Mouse (Mus musculus): ENCODE measurements around the gene Trim8. TPM values are rescaled to one million over a fixed set of nuclear protein-coding genes. Genes with fewer than 3 reads are reported as not detected.
A peak's percentile ranks its signal among the peaks of the same experiment; 100 is the strongest.

Trim8 gene
- polyA plus RNA-seq, 1 experiment from 2014 or later = 9.2 TPM

DNA sequence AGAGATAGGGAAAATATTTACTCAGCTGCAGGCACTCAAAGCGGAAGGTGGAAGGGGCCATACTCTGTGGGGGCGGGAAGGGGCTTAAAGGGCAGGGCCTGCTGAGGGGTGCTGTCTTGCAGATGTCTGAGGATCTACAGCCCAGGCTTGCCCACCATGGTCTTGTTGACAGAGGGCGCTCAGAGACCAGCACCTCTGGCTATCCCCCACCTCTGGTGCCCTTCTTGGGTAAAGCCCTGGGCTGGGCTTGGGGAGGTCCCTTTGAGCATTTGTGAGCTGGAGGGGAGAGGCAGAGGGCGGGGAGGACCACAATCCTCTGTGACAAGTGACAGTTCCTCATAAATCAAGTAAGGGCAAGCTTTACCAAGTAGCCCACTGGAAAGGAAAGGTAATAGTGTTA is 31.6 kb downstream of the Trim8 start:
- no peak overlapping the region for H3K4me3 ChIP-seq (replicated peaks)
- H3K4me1 ChIP-seq (replicated peaks) = peaks cover 56% of the 10 kb centered on the region
- H3K9me3 ChIP-seq (replicated peaks) = no peaks in the 10 kb centered on the region
- DNase-seq = no peak
- H3K9ac ChIP-seq = no peak overlapping the region
- no peak overlapping the region for H3K4me2 ChIP-seq
- H3K36me3 ChIP-seq = no peaks in the 10 kb centered on the region
- WGBS (ENCODE audit: insufficient replicate concordance) = 59% methylated on average over 4 of the region's 4 CpGs
- peaks cover 7% of the 10 kb centered on the region; the same call in 1 of the 2 replicates for H3K27me3 ChIP-seq
- ATAC-seq (ENCODE audit: low read depth) = no peak
- H3K27ac ChIP-seq = peak overlapping the region; percentile 31; the same call in 1 of the 2 replicates

DNA sequence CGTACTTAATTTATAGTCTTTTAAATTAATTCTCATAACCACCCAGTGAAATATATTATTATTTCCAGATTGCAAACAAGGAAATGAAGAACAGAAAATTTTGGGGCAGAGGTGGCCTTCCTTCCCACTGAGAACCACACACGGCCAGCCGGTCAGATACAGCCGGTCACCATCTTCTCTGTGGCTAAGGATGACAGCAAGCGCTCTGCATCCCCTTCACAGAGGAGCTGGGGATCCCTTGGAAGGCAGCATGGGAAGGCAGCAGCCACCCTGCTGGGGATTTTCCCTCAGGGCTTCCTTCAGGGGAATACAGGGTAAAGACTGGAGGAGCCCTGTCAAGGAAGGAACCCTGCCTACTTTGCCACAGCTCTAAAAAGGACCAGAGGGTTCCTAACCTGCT is 32.0 kb downstream of the Trim8 start:
- WGBS (ENCODE audit: insufficient replicate concordance) = 79% methylated on average over 5 of the region's 5 CpGs
- Histone ChIP-seq H3K27ac (peak overlapping the region; percentile 31; the same call in 1 of the 2 replicates), H3K4me2 (no peak overlapping the region), H3K36me3 (no peaks in the 10 kb centered on the region), H3K9me3 (replicated peaks) (no peaks in the 10 kb centered on the region), H3K4me1 (replicated peaks) (peaks cover 52% of the 10 kb centered on the region), H3K9ac (no peak overlapping the region), H3K4me3 (replicated peaks) (no peak overlapping the region), H3K27me3 (0 out of 2 replicates have a peak, but pooled peaks cover 7% of the 10 kb centered on the region)
- no peak for DNase-seq
- no peak for ATAC-seq (ENCODE audit: low read depth)

GRCm38 (mm10) chr19:46534542-46535098 is 33.1 kb downstream of the Trim8 start:
- Histone ChIP-seq H3K4me3 (replicated peaks) (no peak overlapping the region), H3K27me3 (0 out of 2 replicates have a peak, but pooled peaks cover 3% of the 10 kb centered on the region), H3K4me2 (no peak overlapping the region), H3K9me3 (replicated peaks) (no peaks in the 10 kb centered on the region), H3K9ac (no peak overlapping the region), H3K4me1 (replicated peaks) (peaks cover 41% of the 10 kb centered on the region), H3K36me3 (no peaks in the 10 kb centered on the region), H3K27ac (no peak overlapping the region)
- ATAC-seq (ENCODE audit: low read depth) = no peak
- 63% methylated on average over 6 of the region's 6 CpGs for WGBS (ENCODE audit: insufficient replicate concordance)
- DNase-seq = no peak

DNA sequence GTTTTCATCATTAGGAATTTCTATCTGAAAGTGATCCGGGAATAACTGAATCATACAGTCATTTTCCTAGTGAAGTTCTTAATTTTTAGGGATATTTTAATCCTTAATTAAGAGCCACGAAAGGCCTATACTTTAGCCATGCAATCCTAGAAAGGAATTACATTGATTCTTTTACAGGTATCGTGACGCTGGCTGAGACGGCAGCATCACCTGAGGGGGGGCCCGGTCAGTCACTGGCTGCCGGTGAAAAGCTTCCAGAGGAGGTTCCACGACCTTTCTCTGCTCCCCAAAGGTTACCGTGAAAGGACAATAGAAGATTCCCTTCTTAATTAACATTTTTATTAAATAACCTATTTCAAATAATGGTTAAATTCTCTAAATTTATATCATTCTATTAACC is 35.9 kb downstream of the Trim8 start:
- H3K27me3 ChIP-seq = no peaks in the 10 kb centered on the region
- no peak overlapping the region for H3K4me2 ChIP-seq
- H3K4me1 ChIP-seq (replicated peaks) = peaks cover 21% of the 10 kb centered on the region
- WGBS (ENCODE audit: insufficient replicate concordance) = 89% methylated on average over 9 of the region's 9 CpGs
- ATAC-seq (ENCODE audit: low read depth) = no peak
- H3K9ac ChIP-seq = no peak overlapping the region
- H3K4me3 ChIP-seq (replicated peaks) = no peak overlapping the region
- no peak for DNase-seq
- H3K27ac ChIP-seq = no peak overlapping the region
- H3K36me3 ChIP-seq = peaks cover 7% of the 10 kb centered on the region; the same call in 1 of the 2 replicates
- H3K9me3 ChIP-seq (replicated peaks) = no peaks in the 10 kb centered on the region

DNA sequence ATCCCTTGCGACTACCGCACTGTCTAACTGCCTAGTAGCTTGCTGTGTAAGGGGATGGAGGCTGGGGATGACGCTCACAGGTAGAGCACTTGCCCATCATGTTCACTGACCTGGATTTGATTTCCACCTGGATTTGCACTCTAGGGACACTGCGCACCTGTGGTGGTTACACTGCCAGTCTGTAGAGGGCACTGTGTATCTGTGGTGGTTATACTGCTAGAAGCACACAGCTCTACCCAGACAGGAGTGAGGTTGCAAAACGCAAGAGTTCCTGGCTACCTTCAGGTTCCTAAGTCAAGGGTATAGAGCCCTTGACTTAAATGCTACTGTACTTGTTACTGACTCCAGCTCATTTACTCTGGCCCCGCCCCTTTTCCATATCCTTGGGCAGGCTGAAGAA is 36.7 kb downstream of the Trim8 start:
- Histone ChIP-seq H3K27ac (no peak overlapping the region), H3K27me3 (no peaks in the 10 kb centered on the region), H3K9ac (no peak overlapping the region), H3K4me1 (replicated peaks) (peaks cover 16% of the 10 kb centered on the region), H3K36me3 (peaks cover 7% of the 10 kb centered on the region; the same call in 1 of the 2 replicates), H3K4me2 (no peak overlapping the region), H3K9me3 (replicated peaks) (no peaks in the 10 kb centered on the region), H3K4me3 (replicated peaks) (no peak overlapping the region)
- no peak; the same call in 1 of the 2 replicates for ATAC-seq (ENCODE audit: low read depth)
- WGBS (ENCODE audit: insufficient replicate concordance) = 73% methylated on average over 6 of the region's 6 CpGs
- DNase-seq = no peak

GRCm38 (mm10) chr19:46542750-46543149 is 41.2 kb downstream of the Trim8 start:
- Histone ChIP-seq H3K36me3 (peaks cover 13% of the 10 kb centered on the region; the same call in 1 of the 2 replicates), H3K9me3 (replicated peaks) (no peaks in the 10 kb centered on the region), H3K27me3 (no peaks in the 10 kb centered on the region), H3K4me1 (replicated peaks) (peaks cover 21% of the 10 kb centered on the region), H3K4me2 (no peak overlapping the region), H3K4me3 (replicated peaks) (no peak overlapping the region), H3K27ac (no peak overlapping the region), H3K9ac (no peak overlapping the region)
- ATAC-seq (ENCODE audit: low read depth) (peak; percentile 53; the same call in 1 of the 2 replicates), DNase-seq (no peak)
- WGBS (ENCODE audit: insufficient replicate concordance) = 75% methylated on average over 8 of the region's 8 CpGs

GRCm38 (mm10) chr19:46547565-46547964 is 46.1 kb downstream of the Trim8 start:
- Histone ChIP-seq H3K4me2 (no peak overlapping the region), H3K4me1 (replicated peaks) (peaks cover 13% of the 10 kb centered on the region), H3K4me3 (replicated peaks) (no peak overlapping the region), H3K9ac (no peak overlapping the region), H3K36me3 (peaks cover 19% of the 10 kb centered on the region; the same call in 1 of the 2 replicates), H3K9me3 (replicated peaks) (no peaks in the 10 kb centered on the region), H3K27me3 (no peaks in the 10 kb centered on the region), H3K27ac (no peak overlapping the region)
- WGBS (ENCODE audit: insufficient replicate concordance) = 66% methylated on average over 6 of the region's 6 CpGs
- no peak for ATAC-seq (ENCODE audit: low read depth)
- no peak for DNase-seq

DNA sequence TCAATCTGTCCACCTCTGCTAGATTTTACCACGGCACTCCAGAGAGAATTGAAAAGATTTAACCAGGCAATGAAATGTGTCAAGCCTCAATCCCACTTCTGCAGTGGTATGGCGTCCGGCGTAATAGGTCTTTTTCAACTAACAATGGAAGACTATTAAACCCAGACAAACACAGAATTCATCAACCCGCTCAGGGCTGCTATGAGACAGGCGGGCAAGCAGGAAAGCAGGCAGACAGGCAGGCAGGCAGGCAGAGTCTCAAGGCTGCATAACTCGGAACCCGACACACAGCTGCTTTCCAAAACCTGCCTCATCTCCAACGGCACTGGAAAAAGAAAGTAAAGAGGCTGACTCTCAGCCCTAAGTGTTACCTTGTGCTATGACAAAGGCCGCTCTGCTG is 46.6 kb downstream of the Trim8 start:
- Histone ChIP-seq H3K9ac (no peak overlapping the region), H3K9me3 (replicated peaks) (no peaks in the 10 kb centered on the region), H3K27ac (no peak overlapping the region), H3K4me2 (no peak overlapping the region), H3K36me3 (peaks cover 19% of the 10 kb centered on the region; the same call in 1 of the 2 replicates), H3K4me3 (replicated peaks) (no peak overlapping the region), H3K27me3 (no peaks in the 10 kb centered on the region), H3K4me1 (replicated peaks) (peaks cover 17% of the 10 kb centered on the region)
- ATAC-seq (ENCODE audit: low read depth) (no peak), DNase-seq (no peak)
- WGBS (ENCODE audit: insufficient replicate concordance) = 82% methylated on average over 10 of the region's 10 CpGs

GRCm38 (mm10) chr19:46550385-46550784 is 48.9 kb downstream of the Trim8 start:
- Histone ChIP-seq H3K4me2 (no peak overlapping the region), H3K36me3 (peaks cover 19% of the 10 kb centered on the region; the same call in 1 of the 2 replicates), H3K9me3 (replicated peaks) (no peaks in the 10 kb centered on the region), H3K27me3 (no peaks in the 10 kb centered on the region), H3K9ac (no peak overlapping the region), H3K27ac (no peak overlapping the region), H3K4me1 (replicated peaks) (peaks cover 35% of the 10 kb centered on the region), H3K4me3 (replicated peaks) (no peak overlapping the region)
- ATAC-seq (ENCODE audit: low read depth) = no peak
- 81% methylated on average over 4 of the region's 4 CpGs for WGBS (ENCODE audit: insufficient replicate concordance)
- DNase-seq = no peak

DNA sequence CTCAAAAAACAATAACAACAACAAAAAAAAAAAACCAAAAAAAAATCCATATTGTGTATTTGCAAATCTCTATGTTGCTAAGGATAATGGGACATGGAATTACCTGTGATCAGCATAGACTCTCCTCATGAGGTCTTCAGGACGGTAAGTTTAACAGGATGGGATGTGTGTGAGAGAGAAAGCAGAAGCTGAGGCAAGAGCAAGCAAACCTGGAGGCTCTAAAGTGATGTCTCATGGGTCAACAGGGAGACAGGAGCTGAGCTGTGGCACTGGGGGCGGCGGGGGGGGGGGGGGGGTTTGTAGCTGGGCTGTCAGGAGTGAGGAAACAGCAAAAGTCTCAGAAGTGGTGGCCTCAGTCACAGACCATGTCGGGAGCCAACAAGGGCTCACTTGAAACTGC is 51.0 kb downstream of the Trim8 start:
- H3K9ac ChIP-seq = no peak overlapping the region
- H3K4me2 ChIP-seq = no peak overlapping the region
- H3K4me1 ChIP-seq (replicated peaks) = peaks cover 30% of the 10 kb centered on the region
- H3K27me3 ChIP-seq = no peaks in the 10 kb centered on the region
- no peaks in the 10 kb centered on the region for H3K9me3 ChIP-seq (replicated peaks)
- WGBS (ENCODE audit: insufficient replicate concordance) = 48% methylated on average over 4 of the region's 4 CpGs
- DNase-seq (no peak), ATAC-seq (ENCODE audit: low read depth) (no peak)
- H3K4me3 ChIP-seq (replicated peaks) = no peak overlapping the region
- H3K36me3 ChIP-seq = peaks cover 15% of the 10 kb centered on the region; the same call in 1 of the 2 replicates
- 0 out of 2 replicates have a peak overlapping the region, but pooled peaks have one; percentile 90 for H3K27ac ChIP-seq

GRCm38 (mm10) chr19:46553541-46553955 is 52.0 kb downstream of the Trim8 start:
- Histone ChIP-seq H3K9me3 (replicated peaks) (no peaks in the 10 kb centered on the region), H3K27me3 (no peaks in the 10 kb centered on the region), H3K36me3 (peaks cover 13% of the 10 kb centered on the region; the same call in 1 of the 2 replicates), H3K9ac (peak overlapping the region; percentile 62), H3K4me3 (replicated peaks) (no peak overlapping the region; the same call in 1 of the 2 replicates), H3K4me1 (replicated peaks) (peaks cover 29% of the 10 kb centered on the region), H3K4me2 (peak overlapping the region; percentile 57), H3K27ac (peak overlapping the region; percentile 90)
- DNase-seq (peak; percentile 64), ATAC-seq (ENCODE audit: low read depth) (peak; percentile 92)
- 9% methylated on average over 11 of the region's 11 CpGs for WGBS (ENCODE audit: insufficient replicate concordance)

DNA sequence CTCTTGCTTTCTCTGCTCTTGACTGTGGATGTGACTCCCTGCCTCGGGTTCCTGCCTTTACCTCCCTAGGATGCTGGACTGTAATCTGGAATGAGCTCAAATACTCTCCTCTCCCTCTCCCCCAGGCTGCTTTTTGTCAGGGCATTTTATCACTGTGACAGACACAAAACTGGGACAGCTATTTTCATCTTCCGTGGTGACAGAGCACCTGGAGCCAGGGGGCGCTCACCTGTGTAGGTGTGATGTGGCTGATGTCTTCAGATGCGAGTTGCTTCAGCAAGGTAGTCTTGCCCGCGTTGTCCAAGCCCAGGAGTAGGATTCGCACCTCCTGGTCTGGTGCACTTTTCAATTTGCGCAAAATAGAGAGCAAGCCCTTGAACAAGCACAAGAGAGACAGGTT is 56.5 kb downstream of the Trim8 start:
- Histone ChIP-seq H3K4me1 (replicated peaks) (peaks cover 36% of the 10 kb centered on the region), H3K9ac (no peak overlapping the region), H3K36me3 (no peaks in the 10 kb centered on the region), H3K27ac (no peak overlapping the region), H3K9me3 (replicated peaks) (no peaks in the 10 kb centered on the region), H3K4me2 (no peak overlapping the region), H3K4me3 (replicated peaks) (no peak overlapping the region), H3K27me3 (no peaks in the 10 kb centered on the region)
- WGBS (ENCODE audit: insufficient replicate concordance) = 77% methylated on average over 8 of the region's 8 CpGs
- no peak for DNase-seq
- no peak for ATAC-seq (ENCODE audit: low read depth)

All from liver, embryonic 13.5 days (tissue).